Mouse (Mus musculus): ENCODE measurements around the gene Meis1. TPM values are rescaled to one million over a fixed set of nuclear protein-coding genes. Genes with fewer than 3 reads are reported as not detected.
A peak's percentile ranks its signal among the peaks of the same experiment; 100 is the strongest.

Meis1 gene
- polyA plus RNA-seq, 1 experiment from 2014 or later = 113 TPM

- Histone ChIP-seq H3K27me3 (peaks cover 28% of the 10 kb centered on the region), H3K36me3 (no peaks in the 10 kb centered on the region), H3K4me1 (peaks cover 20% of the 10 kb centered on the region), H3K4me2 (replicated peaks) (peak overlapping the region; percentile 77), H3K27ac (peak overlapping the region; percentile 67), H3K9me3 (no peaks in the 10 kb centered on the region), H3K4me3 (peak overlapping the region; percentile 38), H3K9ac (peak overlapping the region; percentile 50)
- ATAC-seq (ENCODE audit: insufficient number of reproducible peaks, insufficient read depth, low FRiP score, low TSS enrichment) = 0 out of 2 replicates have a peak, but pooled peaks have one; percentile 32
- under 1% methylated on average over 58 of the region's 58 CpGs for WGBS
These were observed 147.4 kb downstream of the Meis1 start for GRCm38 (mm10) chr11:18871170-18872081.

GRCm38 (mm10) chr11:18870121-18870931, 148.5 kb downstream of the Meis1 start:
- ATAC-seq (ENCODE audit: insufficient number of reproducible peaks, insufficient read depth, low FRiP score, low TSS enrichment) = no peak
- Histone ChIP-seq H3K4me1 (peaks cover 12% of the 10 kb centered on the region), H3K4me3 (0 out of 2 replicates have a peak overlapping the region, but pooled peaks have one; percentile 38), H3K4me2 (replicated peaks) (peak overlapping the region; percentile 77), H3K36me3 (no peaks in the 10 kb centered on the region), H3K9ac (no peak overlapping the region), H3K27ac (peak overlapping the region; percentile 67; the same call in 1 of the 2 replicates), H3K9me3 (no peaks in the 10 kb centered on the region), H3K27me3 (peaks cover 24% of the 10 kb centered on the region; the same call in 1 of the 2 replicates)
- WGBS = 3% methylated on average over 25 of the region's 25 CpGs

GRCm38 (mm10) chr11:18869429-18869969, 149.3 kb downstream of the Meis1 start:
- H3K4me1 ChIP-seq = peaks cover 9% of the 10 kb centered on the region; the same call in 1 of the 2 replicates
- no peak for ATAC-seq (ENCODE audit: insufficient number of reproducible peaks, insufficient read depth, low FRiP score, low TSS enrichment)

GRCm38 (mm10) chr11:18867665-18868064, 151.1 kb downstream of the Meis1 start:
- H3K27ac ChIP-seq = no peak overlapping the region
- no peak overlapping the region for H3K9ac ChIP-seq
- no peak for ATAC-seq (ENCODE audit: insufficient number of reproducible peaks, insufficient read depth, low FRiP score, low TSS enrichment)
- H3K9me3 ChIP-seq = no peaks in the 10 kb centered on the region; the same call in 1 of the 2 replicates
- WGBS = 51% methylated on average over 2 of the region's 2 CpGs
- peaks cover 9% of the 10 kb centered on the region; the same call in 1 of the 2 replicates for H3K4me1 ChIP-seq
- no peak overlapping the region for H3K4me2 ChIP-seq (replicated peaks)
- no peaks in the 10 kb centered on the region for H3K36me3 ChIP-seq
- peaks cover 24% of the 10 kb centered on the region; the same call in 1 of the 2 replicates for H3K27me3 ChIP-seq
- no peak overlapping the region for H3K4me3 ChIP-seq

More at GRCm38 (mm10) chr11:18869429-18869969, 149.3 kb downstream of the Meis1 start:
- no peak overlapping the region for H3K4me3 ChIP-seq
- WGBS = 15% methylated on average over 5 of the region's 6 CpGs
- H3K9me3 ChIP-seq = no peaks in the 10 kb centered on the region
- peak overlapping the region; percentile 77; the same call in 1 of the 2 replicates for H3K4me2 ChIP-seq (replicated peaks)
- no peaks in the 10 kb centered on the region for H3K36me3 ChIP-seq
- H3K27me3 ChIP-seq = peaks cover 24% of the 10 kb centered on the region; the same call in 1 of the 2 replicates
- H3K9ac ChIP-seq = no peak overlapping the region
- no peak overlapping the region for H3K27ac ChIP-seq

GRCm38 (mm10) chr11:18866198-18866836, 152.5 kb downstream of the Meis1 start:
- peaks cover 4% of the 10 kb centered on the region; the same call in 1 of the 2 replicates for H3K4me1 ChIP-seq
- ATAC-seq (ENCODE audit: insufficient number of reproducible peaks, insufficient read depth, low FRiP score, low TSS enrichment) = no peak
- H3K36me3 ChIP-seq = no peaks in the 10 kb centered on the region
- H3K27ac ChIP-seq = 0 out of 2 replicates have a peak overlapping the region, but pooled peaks have one; percentile 20
- H3K27me3 ChIP-seq = peaks cover 19% of the 10 kb centered on the region; the same call in 1 of the 2 replicates
- WGBS = 43% methylated on average over 6 of the region's 6 CpGs
- no peak overlapping the region for H3K9ac ChIP-seq
- H3K9me3 ChIP-seq = no peaks in the 10 kb centered on the region; the same call in 1 of the 2 replicates
- no peak overlapping the region for H3K4me3 ChIP-seq
- H3K4me2 ChIP-seq (replicated peaks) = no peak overlapping the region

GRCm38 (mm10) chr11:18850772-18851171, 168.0 kb downstream of the Meis1 start:
- WGBS = 78% methylated on average over 4 of the region's 4 CpGs
- no peaks in the 10 kb centered on the region for H3K27me3 ChIP-seq
- no peaks in the 10 kb centered on the region for H3K9me3 ChIP-seq
- H3K9ac ChIP-seq = no peak overlapping the region
- no peak overlapping the region for H3K27ac ChIP-seq
- H3K4me1 ChIP-seq = no peaks in the 10 kb centered on the region
- no peak overlapping the region for H3K4me3 ChIP-seq
- no peaks in the 10 kb centered on the region for H3K36me3 ChIP-seq
- ATAC-seq (ENCODE audit: insufficient number of reproducible peaks, insufficient read depth, low FRiP score, low TSS enrichment) = no peak
- no peak overlapping the region for H3K4me2 ChIP-seq (replicated peaks)

- no peak for ATAC-seq (ENCODE audit: insufficient number of reproducible peaks, insufficient read depth, low FRiP score, low TSS enrichment)
These were observed 171.1 kb downstream of the Meis1 start for GRCm38 (mm10) chr11:18847650-18848049.

GRCm38 (mm10) chr11:18846472-18846871, 172.3 kb downstream of the Meis1 start:
- no peaks in the 10 kb centered on the region for H3K27me3 ChIP-seq
- no peak overlapping the region for H3K9ac ChIP-seq
- no peak overlapping the region for H3K4me2 ChIP-seq (replicated peaks)
- no peak overlapping the region for H3K27ac ChIP-seq
- H3K4me3 ChIP-seq = no peak overlapping the region
- no peaks in the 10 kb centered on the region for H3K9me3 ChIP-seq
- WGBS = 88% methylated on average over 4 of the region's 4 CpGs
- no peaks in the 10 kb centered on the region for H3K36me3 ChIP-seq
- no peaks in the 10 kb centered on the region for H3K4me1 ChIP-seq
- no peak for ATAC-seq (ENCODE audit: insufficient number of reproducible peaks, insufficient read depth, low FRiP score, low TSS enrichment)

More at GRCm38 (mm10) chr11:18847650-18848049, 171.1 kb downstream of the Meis1 start:
- H3K4me1 ChIP-seq = no peaks in the 10 kb centered on the region
- H3K9me3 ChIP-seq = no peaks in the 10 kb centered on the region
- no peaks in the 10 kb centered on the region for H3K27me3 ChIP-seq
- no peak overlapping the region for H3K4me3 ChIP-seq
- 88% methylated on average over 3 of the region's 3 CpGs for WGBS
- no peak overlapping the region for H3K27ac ChIP-seq
- no peaks in the 10 kb centered on the region for H3K36me3 ChIP-seq
- no peak overlapping the region for H3K4me2 ChIP-seq (replicated peaks)
- no peak overlapping the region for H3K9ac ChIP-seq

- 76% methylated on average over 3 of the region's 3 CpGs for WGBS
- no peak overlapping the region for H3K4me2 ChIP-seq (replicated peaks)
- no peaks in the 10 kb centered on the region for H3K36me3 ChIP-seq
- H3K27ac ChIP-seq = no peak overlapping the region
- no peaks in the 10 kb centered on the region for H3K9me3 ChIP-seq
- H3K9ac ChIP-seq = no peak overlapping the region
- H3K4me1 ChIP-seq = no peaks in the 10 kb centered on the region
- H3K27me3 ChIP-seq = no peaks in the 10 kb centered on the region
- H3K4me3 ChIP-seq = no peak overlapping the region
- ATAC-seq (ENCODE audit: insufficient number of reproducible peaks, insufficient read depth, low FRiP score, low TSS enrichment) = no peak
These were observed 172.9 kb downstream of the Meis1 start for GRCm38 (mm10) chr11:18845900-18846299.

- no peak overlapping the region for H3K9ac ChIP-seq
- H3K9me3 ChIP-seq = no peaks in the 10 kb centered on the region
- no peak overlapping the region for H3K27ac ChIP-seq
- no peak overlapping the region for H3K4me3 ChIP-seq
- H3K27me3 ChIP-seq = no peaks in the 10 kb centered on the region
- ATAC-seq (ENCODE audit: insufficient number of reproducible peaks, insufficient read depth, low FRiP score, low TSS enrichment) = no peak
- no peaks in the 10 kb centered on the region for H3K36me3 ChIP-seq
- no peaks in the 10 kb centered on the region for H3K4me1 ChIP-seq
- no peak overlapping the region for H3K4me2 ChIP-seq (replicated peaks)
- WGBS = 57% methylated on average over 6 of the region's 6 CpGs
These were observed 173.3 kb downstream of the Meis1 start for GRCm38 (mm10) chr11:18845466-18845865.

- Histone ChIP-seq H3K4me2 (replicated peaks) (no peak overlapping the region), H3K9ac (no peak overlapping the region), H3K4me1 (no peaks in the 10 kb centered on the region), H3K4me3 (no peak overlapping the region), H3K36me3 (no peaks in the 10 kb centered on the region), H3K27ac (no peak overlapping the region), H3K27me3 (no peaks in the 10 kb centered on the region), H3K9me3 (no peaks in the 10 kb centered on the region)
- ATAC-seq (ENCODE audit: insufficient number of reproducible peaks, insufficient read depth, low FRiP score, low TSS enrichment) = no peak
These were observed 188.7 kb downstream of the Meis1 start for GRCm38 (mm10) chr11:18830087-18830486.

Measured in embryonic facial prominence, embryonic 12.5 days (tissue).